Mouse (Mus musculus): ENCODE data around the gene Fam180a. TPM values are rescaled to one million over a fixed set of nuclear protein-coding genes. Genes with fewer than 3 reads are reported as not detected.
"Not testable (repeated sequence)": the region's sequence is repeated elsewhere in the genome, so short reads cannot be mapped to it uniquely, and the experiment has no call there.

Fam180a gene
- total RNA-seq (2021): 1 to 10 TPM in 1 of 2 experiments, under 1 TPM in 1; 0.62 to 1.4 TPM
- long read RNA-seq, experiment 1: 0 reads
- long read RNA-seq, experiment 2: 0 reads

GRCm38 (mm10) chr6:35326111-35326515 is at the start of gene Fam180a:
Fam180a (minus strand) TSS chr6:35326141.
- DNase-seq (ENCODE audit: low spot score in 2 of 2): peak; percentile 18 to 24

- DNase-seq (ENCODE audit: low spot score in 2 of 2): no peak
Observed at GRCm38 (mm10) chr6:35374052-35374451, 48.1 kb upstream of the Fam180a start.

GRCm38 (mm10) chr6:35370356-35370755 is 44.4 kb upstream of the Fam180a start:
- no peak for DNase-seq (ENCODE audit: low spot score in 2 of 2)

- not testable (repeated sequence) for DNase-seq (ENCODE audit: low spot score in 2 of 2)
Observed at GRCm38 (mm10) chr6:35369578-35370282, 43.8 kb upstream of the Fam180a start.

GRCm38 (mm10) chr6:35362596-35362995 is 36.7 kb upstream of the Fam180a start:
- no peak for DNase-seq (ENCODE audit: low spot score in 2 of 2)

GRCm38 (mm10) chr6:35355320-35355719 is 29.4 kb upstream of the Fam180a start:
- DNase-seq (ENCODE audit: low spot score in 2 of 2): peak in 1 of 2 experiments; percentile 8

- peak; percentile 27 to 29 for DNase-seq (ENCODE audit: low spot score in 2 of 2)
Observed at GRCm38 (mm10) chr6:35354622-35354998, 28.7 kb upstream of the Fam180a start.

- DNase-seq (ENCODE audit: low spot score in 2 of 2): peak in 1 of 2 experiments; percentile 4
Observed at GRCm38 (mm10) chr6:35353846-35354621, 28.1 kb upstream of the Fam180a start.

GRCm38 (mm10) chr6:35353416-35353815 is 27.5 kb upstream of the Fam180a start:
- no peak for DNase-seq (ENCODE audit: low spot score in 2 of 2)

- DNase-seq (ENCODE audit: low spot score in 2 of 2): no peak
Observed at GRCm38 (mm10) chr6:35352867-35353266, 26.9 kb upstream of the Fam180a start.

- DNase-seq (ENCODE audit: low spot score in 2 of 2): no peak
Observed at GRCm38 (mm10) chr6:35351826-35352225, 25.9 kb upstream of the Fam180a start.

GRCm38 (mm10) chr6:35349784-35350183 is 23.8 kb upstream of the Fam180a start:
- peak; percentile 17 to 71 for DNase-seq (ENCODE audit: low spot score in 2 of 2)

GRCm38 (mm10) chr6:35338640-35339039 is 12.7 kb upstream of the Fam180a start:
- DNase-seq (ENCODE audit: low spot score in 2 of 2): no peak

GRCm38 (mm10) chr6:35337836-35338235 is 11.9 kb upstream of the Fam180a start:
- DNase-seq (ENCODE audit: low spot score in 2 of 2): no peak

- DNase-seq (ENCODE audit: low spot score in 2 of 2): no peak
Observed at GRCm38 (mm10) chr6:35335452-35335851, 9.5 kb upstream of the Fam180a start.

GRCm38 (mm10) chr6:35334278-35334677 is 8.3 kb upstream of the Fam180a start:
- DNase-seq (ENCODE audit: low spot score in 2 of 2): no peak

GRCm38 (mm10) chr6:35333632-35334031 is 7.7 kb upstream of the Fam180a start:
- no peak for DNase-seq (ENCODE audit: low spot score in 2 of 2)

- no peak for DNase-seq (ENCODE audit: low spot score in 2 of 2)
Observed at GRCm38 (mm10) chr6:35330834-35331233, 4.9 kb upstream of the Fam180a start.

GRCm38 (mm10) chr6:35329956-35330355 is 4.0 kb upstream of the Fam180a start:
- DNase-seq (ENCODE audit: low spot score in 2 of 2): no peak

GRCm38 (mm10) chr6:35324306-35324705 is 1.6 kb downstream of the Fam180a start:
- no peak for DNase-seq (ENCODE audit: low spot score in 2 of 2)

- no peak for DNase-seq (ENCODE audit: low spot score in 2 of 2)
Observed at GRCm38 (mm10) chr6:35323046-35323445, 2.9 kb downstream of the Fam180a start.

- DNase-seq (ENCODE audit: low spot score in 2 of 2): no peak
Observed at GRCm38 (mm10) chr6:35321105-35321504, 4.8 kb downstream of the Fam180a start.
